Mouse (Mus musculus) E14TG2a.4 (cell line): ENCODE results near the gene Btbd8.

ENCODE experiments used
- CTCF ChIP-seq: conservative IDR thresholded peaks from 2 replicates; pipeline ENCODE4 v1.5.1; 2014; ENCODE audit warnings: low read length
- NANOG ChIP-seq: IDR thresholded peaks from 2 replicates; pipeline ENCODE4 v1.6.1; 2014; ENCODE audit warnings: borderline replicate concordance, low read length, mixed read lengths
- POU5F1 ChIP-seq: IDR thresholded peaks from 2 replicates; pipeline ENCODE4 v1.6.1; 2014; ENCODE audit warnings: low read length, borderline replicate concordance

- TF ChIP-seq CTCF (no peak), NANOG (no peak), POU5F1 (no peak)
These were observed 22.7 kb upstream of the Btbd8 start for GRCm38 (mm10) chr5:107415098-107415497.
